Mouse (Mus musculus) adrenal gland, postnatal 36 days (tissue): ENCODE measurements at regions not wholly inside any gene's neighbourhood (a gene's known extent, or its start where the extent isn't known, plus 50 kb on each side); places are given as distances from the start of the nearest gene placed in this dataset.

Experiments
- DNase-seq, 2 experiments: peaks; one replicate each; pipeline ENCODE4 v3.0.0; 2021; ENCODE audit warnings: mixed read lengths in 1 of 2

DNA sequence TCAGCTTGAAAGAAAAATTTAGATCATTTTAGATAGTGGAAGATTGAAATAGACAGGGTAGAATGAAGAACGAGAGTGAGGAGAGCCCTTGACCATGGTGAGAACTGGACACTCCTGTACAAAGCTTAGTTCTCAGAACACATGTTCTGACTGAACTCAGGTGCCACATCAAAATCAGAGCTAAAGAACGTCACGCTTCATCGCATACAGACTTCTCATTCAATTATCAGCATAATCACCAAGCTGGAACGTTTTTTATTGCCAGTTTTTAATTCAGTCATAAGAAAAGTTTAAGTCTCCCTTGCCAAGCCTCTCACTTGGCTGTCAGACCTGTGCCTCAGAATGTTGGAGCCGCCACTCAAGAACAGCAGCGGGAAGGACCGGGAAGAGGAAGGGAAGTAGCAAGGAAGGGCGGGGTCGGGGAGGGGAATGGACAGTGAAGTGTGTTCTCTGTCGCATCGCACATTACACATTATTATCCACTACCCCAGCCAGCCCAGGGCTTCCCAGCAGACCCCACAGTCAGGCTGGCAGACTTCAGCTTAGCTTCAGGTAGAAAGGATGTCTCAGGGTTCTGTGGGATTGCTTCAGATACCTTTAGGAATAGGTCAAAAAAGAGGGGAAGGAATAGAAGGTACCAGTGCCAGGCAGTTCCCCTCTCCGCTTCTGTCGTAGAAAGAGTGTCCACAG, 140.1 kb upstream of the Smim15 start:
- no peak for DNase-seq

DNA sequence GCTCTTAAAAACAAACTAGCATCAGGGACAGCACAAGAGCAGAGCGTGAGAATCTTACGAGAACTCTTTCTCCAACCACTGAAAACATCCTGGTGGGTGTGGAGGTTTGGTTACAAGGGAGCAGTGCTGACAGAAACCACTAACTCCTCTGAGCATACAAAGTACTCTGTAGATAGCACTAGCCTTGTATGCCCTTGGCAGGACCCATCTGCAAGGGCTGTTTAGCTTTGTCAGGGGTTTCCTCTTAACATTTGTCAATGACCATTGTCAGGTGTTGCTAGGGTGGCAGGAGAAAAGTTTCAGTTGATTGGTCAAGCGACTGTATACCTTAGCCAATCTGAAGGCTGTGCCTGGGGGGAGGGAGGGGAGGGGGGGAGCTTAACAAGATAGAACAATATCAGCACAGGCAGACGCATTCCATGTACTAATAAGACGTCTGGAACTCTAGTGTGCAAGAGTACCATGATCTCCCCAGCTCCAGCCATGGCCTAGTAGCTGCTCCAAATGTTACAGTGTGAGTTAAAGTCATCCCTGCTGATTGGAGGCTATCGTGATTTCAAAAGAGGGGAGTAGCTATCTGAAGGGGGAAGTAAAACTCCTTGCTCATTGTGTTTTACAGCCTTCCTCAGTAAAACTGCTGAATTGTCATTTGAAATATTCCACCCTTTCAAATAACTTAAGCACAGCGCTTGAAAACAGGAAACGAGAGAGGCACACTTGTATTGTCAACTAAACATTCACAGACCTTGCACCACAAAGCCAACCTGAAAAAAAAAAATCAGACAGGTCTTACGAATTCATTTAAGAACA, 140.9 kb upstream of the Smim15 start:
- no peak for DNase-seq

DNA sequence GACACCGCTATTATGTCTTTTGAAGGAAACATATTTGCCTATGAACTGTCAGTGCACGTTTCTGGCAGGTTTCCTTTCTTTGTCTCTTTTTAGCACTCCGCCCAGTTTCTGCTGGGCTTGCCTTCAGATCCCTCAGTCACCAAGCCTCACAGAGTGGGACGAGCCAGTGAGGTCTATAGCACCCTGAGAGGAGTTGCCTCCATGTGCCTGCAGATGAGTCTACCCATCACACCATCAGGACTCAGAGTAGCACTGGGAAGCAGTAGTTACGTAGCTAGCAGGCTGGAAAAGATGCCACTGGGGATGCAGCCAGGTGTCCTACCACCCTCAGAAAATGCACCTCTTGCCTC, 141.5 kb upstream of the Smim15 start:
- DNase-seq, result no peak

DNA sequence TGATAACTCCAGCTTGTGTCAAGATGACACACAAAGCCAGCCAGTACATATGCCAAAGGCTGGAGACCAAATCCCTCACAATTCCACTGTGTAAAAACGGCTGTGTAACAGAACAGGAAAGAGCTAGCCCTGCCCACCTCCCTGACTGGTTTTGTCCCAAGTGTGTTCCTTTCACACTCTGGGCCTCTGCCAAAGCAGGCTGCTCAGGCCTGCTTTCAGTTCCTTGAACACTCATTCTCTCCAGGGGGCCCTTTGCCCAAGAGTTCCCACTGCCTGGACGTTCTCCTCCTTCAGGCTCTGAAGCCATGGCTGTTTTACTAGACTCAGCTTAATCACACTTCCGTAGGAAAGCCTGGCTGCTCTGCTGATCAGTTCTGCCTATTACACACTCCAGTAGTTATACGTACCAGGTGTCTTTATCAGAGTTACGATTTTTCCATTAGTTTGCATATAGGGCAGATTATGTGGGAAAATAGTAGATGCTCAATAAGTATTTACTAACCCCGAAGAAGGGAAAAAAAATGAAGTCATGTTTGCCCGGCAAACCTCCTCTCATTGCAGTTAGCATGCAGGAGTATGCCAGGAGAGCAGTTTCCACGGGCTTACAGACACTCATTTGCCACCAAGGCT, 144.5 kb upstream of the Smim15 start:
- peak in 1 of 2 experiments; percentile 40 for DNase-seq

DNA sequence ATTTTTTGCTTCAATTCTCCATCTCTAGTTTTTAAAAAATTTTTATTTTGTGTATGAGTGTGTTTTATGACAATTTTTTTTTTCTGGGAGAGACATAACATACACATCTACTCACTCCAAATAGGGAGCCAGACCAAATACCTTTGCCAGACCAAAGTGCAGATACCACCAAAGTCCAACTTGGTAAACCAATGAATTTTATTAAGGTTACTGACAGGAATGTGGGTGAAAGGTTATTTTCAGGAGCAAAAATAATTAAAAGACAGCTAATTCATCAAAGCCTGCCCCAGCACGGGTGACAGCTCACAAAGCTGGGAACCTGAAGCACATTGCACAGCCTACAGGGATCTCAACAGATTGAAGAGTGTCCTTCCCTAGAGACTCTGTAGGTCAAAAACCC, 146.6 kb upstream of the Smim15 start:
- DNase-seq, result no peak

DNA sequence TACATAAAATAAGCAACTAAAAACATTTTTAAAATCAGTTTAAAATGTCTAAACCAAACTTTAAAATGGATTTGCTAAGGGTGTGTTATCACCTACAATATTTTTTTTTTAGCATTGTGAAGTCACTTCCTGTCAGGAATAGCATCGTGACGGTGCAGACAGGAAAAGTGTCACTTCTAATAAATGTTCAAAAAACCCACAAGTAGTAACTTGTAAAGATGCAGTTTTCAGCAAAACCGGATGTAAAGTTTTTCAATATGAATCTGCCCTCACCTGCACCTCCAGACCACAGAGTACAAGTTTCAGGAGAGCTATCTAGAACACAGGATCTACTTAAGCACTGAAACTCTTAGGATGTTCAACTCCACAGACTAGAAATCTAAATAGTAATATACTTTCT, 147.1 kb upstream of the Smim15 start:
- DNase-seq, result no peak

DNA sequence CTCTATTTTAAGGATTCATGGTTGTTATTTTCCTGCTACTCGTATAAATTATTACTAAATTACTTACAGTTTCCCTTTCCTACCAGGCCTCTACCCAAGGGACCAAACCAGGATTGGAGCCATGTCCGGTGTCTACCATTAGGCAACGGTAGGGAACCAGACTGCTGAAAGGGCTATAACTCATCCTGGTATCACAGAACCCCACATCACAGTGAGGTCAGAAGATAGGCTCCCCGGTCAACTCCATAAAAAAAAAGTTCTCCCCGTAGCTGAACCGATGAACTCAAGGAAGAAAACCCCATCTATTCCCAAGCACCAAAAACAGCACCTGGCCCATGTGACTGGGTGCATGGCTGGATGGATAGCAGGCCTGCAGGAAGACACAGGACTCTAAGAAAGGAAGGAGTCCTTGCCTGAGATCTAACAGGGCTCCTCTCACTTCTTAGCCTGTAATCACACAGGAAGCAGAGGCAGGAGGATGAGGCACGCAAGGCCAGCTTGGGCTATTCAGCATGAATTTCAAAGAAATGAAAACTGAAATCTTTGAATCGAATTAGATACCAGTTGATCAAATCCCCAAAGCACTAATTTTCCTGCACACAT, 150.6 kb upstream of the Smim15 start:
- no peak for DNase-seq

DNA sequence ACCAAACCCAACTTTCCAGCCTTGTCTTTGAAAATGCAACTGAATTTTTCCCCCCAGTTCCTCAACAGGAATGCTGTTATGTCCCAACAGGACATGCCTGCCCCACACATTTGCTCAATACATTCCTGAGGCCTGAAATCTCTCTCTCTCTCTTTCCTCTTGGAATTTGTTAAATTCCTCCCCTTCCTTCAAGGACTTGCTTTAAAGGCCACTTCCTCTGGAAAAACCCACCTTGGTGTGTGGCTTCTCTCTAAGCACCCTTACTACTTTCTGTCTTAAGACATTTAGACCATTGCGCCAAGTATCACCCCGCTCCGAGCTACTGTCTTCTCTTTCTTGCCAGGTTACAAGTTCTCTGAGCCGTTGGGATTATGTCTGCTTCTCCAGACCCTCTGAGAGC, 151.2 kb upstream of the Smim15 start:
- no peak for DNase-seq

DNA sequence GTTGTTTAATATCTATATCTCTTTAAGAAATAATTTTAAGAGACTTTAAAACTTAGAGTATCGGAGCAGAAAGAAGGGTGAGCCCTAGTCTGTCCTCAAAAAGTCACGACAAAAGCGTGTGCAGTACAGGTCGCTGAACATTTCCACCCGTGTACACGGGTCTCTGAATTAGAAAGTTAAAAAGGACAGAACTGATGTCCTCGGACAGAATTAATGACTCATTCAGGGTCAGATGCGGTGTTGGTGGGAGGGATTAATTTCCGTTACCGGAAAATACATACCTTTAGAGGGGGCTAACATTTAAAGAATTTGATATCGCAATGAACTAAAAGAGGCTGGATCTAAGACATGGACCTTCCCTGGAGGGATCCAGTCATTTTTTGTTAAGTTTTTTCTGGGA, 152.3 kb upstream of the Smim15 start:
- DNase-seq, result no peak

DNA sequence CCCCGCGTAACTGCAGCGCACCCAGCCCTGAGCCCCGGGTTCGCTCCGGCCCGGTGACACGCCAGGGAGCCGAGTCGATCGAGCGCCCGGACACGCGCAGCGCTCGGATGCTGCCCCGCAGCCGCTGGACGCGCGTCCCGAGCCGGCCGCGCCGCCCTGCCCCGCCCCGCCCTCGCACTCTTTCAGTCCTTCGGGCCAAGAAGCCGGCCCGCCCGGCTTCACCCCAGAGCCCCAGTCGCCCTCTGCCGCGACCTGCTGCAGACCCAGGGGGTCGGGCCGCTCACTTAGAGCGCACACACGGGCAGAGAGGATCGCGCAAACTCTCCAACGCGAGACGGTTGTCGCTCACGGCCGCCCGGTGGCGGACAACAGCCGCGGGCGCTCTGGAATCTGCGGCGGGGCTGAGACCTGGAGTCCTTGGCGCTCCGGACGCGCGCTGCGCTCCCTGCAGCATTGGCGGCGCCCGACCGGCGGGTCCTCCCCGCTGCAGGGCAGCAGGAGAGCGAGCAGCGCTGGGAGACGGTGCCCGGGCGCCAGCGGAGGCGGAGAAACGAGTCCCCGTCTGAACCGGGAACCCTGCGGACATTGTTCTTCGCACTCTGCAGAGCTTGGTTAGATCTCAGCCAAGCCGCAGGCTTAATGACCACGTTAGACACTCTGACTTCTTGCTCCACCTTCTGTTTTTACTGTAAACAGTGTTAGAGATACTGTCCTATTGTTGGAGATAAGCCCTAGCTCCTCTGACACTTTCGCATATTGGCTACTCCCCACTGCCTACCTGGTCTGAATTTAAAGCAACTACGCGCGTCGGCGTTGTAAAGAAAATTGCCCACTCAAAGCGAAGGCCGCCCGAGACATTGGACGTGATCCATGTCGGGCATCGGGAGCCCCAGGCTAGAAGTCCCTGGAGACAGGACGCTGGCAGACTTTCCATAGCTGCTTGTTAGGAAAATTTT, 153.1 kb upstream of the Smim15 start:
- peak; percentile 78 to 81 for DNase-seq

DNA sequence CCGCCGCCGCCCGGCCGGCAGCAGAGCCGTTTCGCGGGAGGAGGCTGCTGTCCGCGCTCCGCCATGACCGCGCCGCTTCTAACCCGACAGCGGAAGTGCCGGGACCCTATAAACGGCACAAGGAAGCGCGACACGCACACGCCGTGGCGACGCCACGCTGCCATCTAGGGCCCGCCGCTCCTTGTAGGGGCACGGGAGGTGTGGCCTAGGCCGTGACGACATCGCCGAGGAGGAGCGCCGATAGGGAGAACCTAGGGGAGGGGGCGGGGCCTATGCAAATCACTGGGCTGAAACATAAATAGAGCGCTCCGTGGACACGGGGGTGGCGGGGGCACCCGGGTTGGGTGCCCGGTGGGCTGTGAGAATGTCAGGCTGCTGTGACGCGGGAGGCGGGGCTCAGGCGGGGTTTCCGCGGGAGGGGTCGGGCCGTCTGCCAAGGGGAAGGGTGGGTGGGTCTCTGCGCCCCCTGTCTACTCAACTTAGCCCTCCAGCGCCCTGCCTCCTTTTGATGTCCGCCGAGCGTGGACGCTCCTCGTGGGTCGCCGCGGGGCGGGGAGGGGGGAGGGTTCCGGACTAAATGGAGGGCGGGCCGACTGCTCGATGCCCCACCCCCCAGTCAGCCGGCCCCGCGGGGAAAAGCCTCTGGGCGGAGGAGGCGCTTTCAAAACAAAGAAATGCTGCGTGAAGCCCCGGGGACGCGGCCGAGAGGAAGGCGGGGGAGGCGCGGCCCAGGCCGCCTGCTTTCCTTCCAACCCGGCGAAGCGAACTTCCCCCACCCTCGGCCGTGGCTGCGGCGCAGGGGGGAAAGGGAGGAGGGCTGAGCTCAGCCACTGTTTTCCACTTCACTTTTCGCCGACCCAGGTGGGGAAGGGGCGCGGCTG, 154.0 kb upstream of the Smim15 start:
- DNase-seq, result peak; percentile 99 to 100

DNA sequence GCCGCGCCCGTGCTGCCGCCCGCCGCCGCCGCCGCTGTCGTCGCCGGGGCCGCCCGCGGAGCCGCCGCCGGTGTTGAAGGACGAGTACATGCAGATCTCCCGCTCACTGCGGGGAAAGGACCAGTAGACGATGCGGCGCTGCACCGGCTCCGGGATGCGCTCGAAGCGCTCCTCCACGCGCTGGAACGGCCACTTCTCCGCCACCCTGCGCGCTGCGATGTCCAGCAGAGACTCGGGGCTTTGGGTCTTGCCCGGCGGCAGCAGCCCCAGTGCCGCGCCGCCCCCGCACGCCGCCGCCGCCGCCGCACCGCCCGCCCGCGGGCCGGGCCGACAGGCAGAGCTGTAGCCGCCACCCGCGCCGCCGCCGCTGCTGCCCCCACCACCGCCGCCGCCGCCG, 154.7 kb upstream of the Smim15 start:
- DNase-seq, result no peak

DNA sequence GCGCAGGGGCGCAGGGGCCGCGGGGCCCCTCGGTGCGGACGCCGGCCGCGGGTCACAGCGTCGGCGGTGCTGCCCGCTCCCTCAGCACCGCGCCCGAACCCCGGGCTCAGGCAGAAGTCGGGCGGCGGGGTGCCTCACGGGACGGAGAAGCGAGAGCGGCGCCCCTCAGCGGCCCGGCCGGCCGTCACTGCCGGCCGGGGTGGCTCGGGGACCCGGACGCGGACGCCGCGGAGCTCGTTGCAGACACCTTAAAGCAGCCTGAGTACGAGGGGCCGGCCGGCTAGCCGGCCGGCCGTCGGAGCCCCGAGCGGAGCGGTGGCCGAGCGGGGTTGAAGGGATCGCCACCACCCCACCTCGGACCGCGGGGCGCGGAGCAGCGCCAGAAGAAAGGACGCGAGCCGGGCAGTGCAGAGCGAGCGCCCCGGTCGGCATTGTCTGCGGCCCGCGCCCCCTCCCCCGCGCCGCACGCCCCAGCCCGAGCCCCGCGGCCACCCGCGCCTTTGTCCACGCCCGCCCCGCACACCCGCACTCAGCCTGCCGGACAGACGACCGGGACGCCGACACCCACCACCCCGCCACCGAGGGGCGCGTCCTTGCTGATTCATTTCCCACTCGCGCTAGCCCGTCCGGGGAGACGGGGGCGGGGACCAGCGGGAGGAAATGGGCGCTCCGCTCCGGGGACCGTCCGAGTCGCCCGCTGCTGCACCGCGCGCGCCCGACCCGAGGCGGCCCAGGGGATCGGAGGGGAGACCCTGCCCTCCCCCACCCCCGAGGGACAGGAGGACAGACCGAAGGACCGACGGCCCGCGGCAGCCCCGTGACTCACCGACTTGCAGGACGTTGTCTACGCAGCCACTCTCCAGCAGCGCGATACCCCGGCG, 155.4 kb upstream of the Smim15 start:
- peak; percentile 71 to 85 for DNase-seq

DNA sequence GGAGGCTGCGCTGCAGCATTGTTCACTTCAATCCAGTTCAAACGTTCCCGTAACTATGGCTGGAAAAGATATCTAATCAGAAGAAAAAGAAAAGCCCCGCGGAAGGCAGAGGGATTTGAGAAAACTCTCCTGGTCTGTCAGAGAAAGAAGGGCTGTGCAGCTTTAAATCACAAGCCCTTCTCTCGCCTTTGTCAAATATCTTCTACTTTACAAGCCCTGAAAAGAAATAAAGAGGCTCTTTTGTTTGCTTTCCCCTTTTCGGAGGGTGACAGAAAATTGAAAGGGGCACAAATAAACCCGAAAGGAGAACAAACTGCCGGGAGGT, 156.1 kb upstream of the Smim15 start:
- no peak for DNase-seq

DNA sequence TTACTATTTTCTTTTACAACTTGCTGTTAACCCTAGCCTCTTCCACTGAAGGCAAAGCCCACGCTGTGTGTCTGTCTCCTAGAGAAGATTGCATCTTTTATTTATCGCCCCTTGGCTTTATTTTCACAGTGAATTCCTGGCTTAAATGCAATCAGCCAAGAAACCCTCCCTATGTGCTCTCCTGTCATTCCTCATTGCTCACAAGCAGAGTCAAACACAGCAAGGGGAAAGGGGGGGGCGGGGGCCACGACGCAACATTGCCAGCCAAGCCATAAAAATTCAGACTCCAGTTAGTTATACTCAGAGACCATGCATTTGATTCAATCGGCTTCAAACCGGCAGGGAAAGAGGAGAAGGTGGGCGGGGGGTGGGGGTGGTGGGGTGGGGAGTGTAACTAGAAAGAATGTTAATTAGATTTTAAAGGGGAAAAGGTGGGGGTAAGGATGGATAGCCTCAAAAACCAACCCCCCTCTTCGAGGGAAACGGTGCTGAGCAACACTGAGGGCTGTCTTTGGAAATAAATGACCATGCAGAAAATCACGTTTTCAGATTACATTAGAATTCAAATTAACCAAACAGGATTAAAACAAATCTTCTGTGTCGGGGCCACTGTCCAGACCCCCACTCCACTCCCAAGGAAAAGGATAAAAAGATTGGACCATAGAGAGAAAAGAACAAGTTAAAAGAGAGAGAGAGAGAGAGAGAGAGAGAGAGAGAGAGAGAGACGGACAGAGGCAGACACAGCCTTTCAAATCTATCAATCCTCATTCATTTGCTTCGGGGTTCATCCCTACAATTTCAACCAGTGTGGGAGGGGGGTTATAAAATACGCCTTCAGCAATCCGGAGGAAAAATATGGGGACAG, 156.6 kb upstream of the Smim15 start:
- DNase-seq, result no peak

DNA sequence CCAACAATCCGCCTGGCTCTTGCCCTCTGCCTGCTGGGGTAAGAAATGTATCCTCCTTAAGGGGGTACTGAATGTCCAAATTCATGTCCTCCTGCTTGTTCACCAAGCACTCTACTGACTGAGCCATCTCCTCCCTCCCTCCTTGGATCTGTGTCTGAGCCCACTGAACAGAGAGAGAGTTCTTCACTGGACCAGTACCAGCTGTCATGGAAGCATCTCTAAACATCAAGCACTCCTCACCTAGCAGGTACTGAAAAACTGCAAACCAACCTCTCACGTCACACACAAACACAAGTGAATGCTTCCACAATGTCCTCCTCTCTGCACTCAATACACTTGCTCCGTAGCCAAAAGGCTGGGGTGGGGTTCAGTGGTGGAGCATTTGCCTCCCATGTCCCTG, 159.4 kb upstream of the Smim15 start:
- DNase-seq, result no peak

DNA sequence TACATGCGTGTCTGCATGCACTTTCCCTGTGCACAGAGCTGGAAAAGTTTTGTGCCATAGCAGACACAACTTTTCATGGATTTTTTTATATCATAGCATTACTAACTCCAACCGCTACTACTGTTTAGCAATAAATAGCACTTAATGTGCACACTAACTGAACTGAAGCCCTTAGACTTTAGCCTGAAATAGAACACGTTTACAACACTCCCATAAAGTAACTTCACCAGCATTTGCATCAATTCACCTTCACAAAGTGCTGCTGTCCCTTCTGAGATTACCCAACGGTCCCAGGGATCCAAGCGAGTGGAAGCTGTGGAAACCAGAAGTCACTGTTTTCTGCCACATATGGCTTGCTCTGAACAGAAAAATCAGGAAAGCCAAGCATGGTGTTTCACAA, 161.9 kb upstream of the Smim15 start:
- no peak for DNase-seq

DNA sequence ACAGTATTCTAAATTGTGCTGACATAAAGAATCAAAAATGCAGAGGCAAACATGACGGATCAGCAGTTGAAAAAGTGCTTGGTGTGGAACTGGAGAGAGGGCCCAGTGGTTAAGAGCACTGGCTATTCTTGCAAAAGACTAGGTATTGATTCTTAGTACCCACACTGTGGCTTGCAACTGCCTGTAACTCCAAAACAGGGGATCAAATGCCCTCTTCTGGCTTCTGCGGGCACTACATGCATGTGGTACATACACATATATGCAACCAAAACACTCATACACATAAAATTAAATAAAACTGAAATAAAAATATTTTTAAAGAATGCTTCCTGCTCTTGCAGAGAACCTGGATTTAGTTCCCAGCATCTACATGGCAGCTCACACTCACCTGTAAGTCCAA, 163.7 kb upstream of the Smim15 start:
- no peak for DNase-seq

DNA sequence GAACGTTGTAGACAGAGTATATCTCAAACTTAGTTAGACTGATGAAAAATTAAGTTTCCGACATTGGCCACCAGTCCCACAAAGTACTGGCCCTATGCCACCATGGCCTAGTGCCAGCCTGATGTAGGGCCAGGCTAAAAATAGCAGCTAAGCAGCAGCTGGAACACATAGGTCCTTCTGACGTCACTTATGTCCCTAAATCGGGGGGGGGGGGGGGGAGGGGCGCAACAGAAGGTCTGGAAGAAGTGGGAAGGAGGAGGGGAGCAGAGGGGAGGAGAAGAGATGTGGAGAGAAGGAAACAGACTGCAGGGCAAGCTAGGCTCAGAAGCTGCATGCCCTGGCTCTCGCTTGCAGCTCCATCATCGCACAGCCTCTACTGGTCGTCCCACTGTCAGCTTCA, 164.7 kb upstream of the Smim15 start:
- peak; percentile 70 to 77 for DNase-seq
